Mouse (Mus musculus): ENCODE results near the gene Grk2. TPM values are rescaled to one million over a fixed set of nuclear protein-coding genes. Genes with fewer than 3 reads are reported as not detected.

Grk2 gene
- total and polyA plus RNA-seq, 2 experiments, result 11.3 to 30.3 TPM

DNA sequence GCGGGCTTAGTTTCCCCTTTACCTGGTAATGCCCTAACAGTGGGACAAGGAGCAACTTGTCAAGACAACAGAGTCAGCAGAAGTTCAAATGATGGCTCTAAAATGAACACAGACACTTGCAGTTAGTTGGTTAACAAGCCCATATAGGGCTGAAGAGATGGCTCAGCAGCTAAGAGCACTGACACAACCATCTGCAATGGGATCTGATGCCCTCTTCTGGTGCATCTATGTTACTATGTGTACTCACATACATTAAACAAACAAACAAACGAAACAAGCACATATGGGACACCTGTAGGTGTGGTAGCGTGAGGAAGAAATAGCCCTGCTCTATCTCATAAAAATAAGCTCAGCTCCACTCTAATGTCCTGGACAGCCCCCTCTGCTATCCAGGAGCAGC, 63.6 kb downstream of the Grk2 start:
- TF ChIP-seq CTCF (IDR thresholded peaks at IDR 0.05; ENCODE audit: low read depth, low read length), result no peak
- no peak for TF ChIP-seq POLR2A (IDR thresholded peaks at IDR 0.05; ENCODE audit: extremely low read depth, insufficient read depth, low read length)
- H3K27me3 ChIP-seq (ENCODE audit: control insufficient read depth, insufficient read depth, low read length), result no peaks in the 10 kb centered on the region
- H3K9ac ChIP-seq (ENCODE audit: low read depth, low read length), result no peak overlapping the region
- WGBS, result 85% methylated on average over 3 of the region's 3 CpGs
- H3K4me3 ChIP-seq (ENCODE audit: insufficient read depth, low read depth, low read length), result no peak overlapping the region
- no peaks in the 10 kb centered on the region for H3K79me2 ChIP-seq (ENCODE audit: control insufficient read depth, insufficient read depth, low read length)
- no peaks in the 10 kb centered on the region for H3K36me3 ChIP-seq (ENCODE audit: control insufficient read depth, insufficient read depth, low read length)
- H3K27ac ChIP-seq (replicated peaks; ENCODE audit: insufficient read depth, low read depth, low read length), result no peak overlapping the region
- H3K4me1 ChIP-seq (ENCODE audit: control insufficient read depth, insufficient read depth, low read length), result peaks cover 2% of the 10 kb centered on the region
- no peak for DNase-seq (ENCODE audit: extremely low read depth, low read depth, low spot score)

DNA sequence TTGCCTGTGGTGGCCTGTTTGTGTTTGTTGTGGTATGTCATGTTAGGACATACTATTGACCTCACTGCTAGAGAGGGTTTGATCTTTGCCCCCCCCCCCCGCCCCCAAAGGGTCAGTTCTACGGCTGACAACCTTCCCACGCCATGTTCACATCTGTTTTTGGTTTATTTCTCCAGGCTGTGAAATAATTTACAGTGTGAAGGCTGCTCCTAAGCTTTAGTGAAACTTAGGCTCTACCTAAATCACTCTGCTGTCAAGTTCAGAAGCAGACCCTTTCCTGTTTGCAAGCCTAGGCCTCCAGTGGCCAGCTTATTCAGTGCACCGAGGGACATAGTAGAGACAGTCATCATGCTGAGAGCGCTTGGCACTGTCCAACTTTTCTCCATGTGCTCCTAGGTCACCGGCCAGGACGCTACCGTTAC, 65.8 kb downstream of the Grk2 start:
- no peaks in the 10 kb centered on the region for H3K79me2 ChIP-seq (ENCODE audit: control insufficient read depth, insufficient read depth, low read length)
- WGBS, result 24% methylated on average over 8 of the region's 8 CpGs
- H3K27ac ChIP-seq (replicated peaks; ENCODE audit: insufficient read depth, low read depth, low read length), result no peak overlapping the region

More for the DNA sequence above, 65.8 kb downstream of the Grk2 start:
- Histone ChIP-seq H3K9ac (ENCODE audit: low read depth, low read length) (no peak overlapping the region), H3K4me1 (ENCODE audit: control insufficient read depth, insufficient read depth, low read length) (peaks cover 2% of the 10 kb centered on the region), H3K36me3 (ENCODE audit: control insufficient read depth, insufficient read depth, low read length) (no peaks in the 10 kb centered on the region), H3K4me3 (ENCODE audit: insufficient read depth, low read depth, low read length) (no peak overlapping the region), H3K27me3 (ENCODE audit: control insufficient read depth, insufficient read depth, low read length) (no peaks in the 10 kb centered on the region)
- TF ChIP-seq CTCF (IDR thresholded peaks at IDR 0.05; ENCODE audit: low read depth, low read length) (no peak), POLR2A (IDR thresholded peaks at IDR 0.05; ENCODE audit: extremely low read depth, insufficient read depth, low read length) (no peak)
- DNase-seq (ENCODE audit: extremely low read depth, low read depth, low spot score), result peak; percentile 30

Other genes starting within 250 kb of the Grk2 start
- gene Gstp3, start 246.7 kb downstream of the Grk2 start, total RNA-seq (2014; rRNA removed), result 21.5 and 28.1 TPM in 2 replicates
- 54.3 and 66.1 TPM in 2 replicates for gene Gstp3, start 246.7 kb downstream of the Grk2 start, polyA plus RNA-seq (2012; rRNA removed)
- gene Cabp2, start 224.6 kb downstream of the Grk2 start, total RNA-seq (2014; rRNA removed), result 0.13 and 0.37 TPM in 2 replicates
- 0.27 and 0.70 TPM in 2 replicates for gene Cabp2, start 224.6 kb downstream of the Grk2 start, polyA plus RNA-seq (2012; rRNA removed)
- gene Cdk2ap2, start 209.0 kb downstream of the Grk2 start, total RNA-seq (2014; rRNA removed), result 33.9 and 44.0 TPM in 2 replicates
- gene Cdk2ap2, start 209.0 kb downstream of the Grk2 start, polyA plus RNA-seq (2012; rRNA removed), result 185 and 198 TPM in 2 replicates
- 1.7 and 4.9 TPM in 2 replicates for gene Pitpnm1, start 206.2 kb downstream of the Grk2 start, total RNA-seq (2014; rRNA removed)
- gene Pitpnm1, start 206.2 kb downstream of the Grk2 start, polyA plus RNA-seq (2012; rRNA removed), result 8.1 and 14.2 TPM in 2 replicates
- 16.5 and 20.1 TPM in 2 replicates for gene Aip, start 180.4 kb downstream of the Grk2 start, total RNA-seq (2014; rRNA removed)
- 30.0 and 33.5 TPM in 2 replicates for gene Aip, start 180.4 kb downstream of the Grk2 start, polyA plus RNA-seq (2012; rRNA removed)
- gene Gpr152, start 166.4 kb downstream of the Grk2 start, total RNA-seq (2014; rRNA removed), result not detected in 2 replicates
- 0.02 TPM in 2 replicates for gene Gpr152, start 166.4 kb downstream of the Grk2 start, polyA plus RNA-seq (2012; rRNA removed)
- 0.37 TPM in 1 of 2 replicates, not detected in the other for gene Cabp4, start 162.2 kb downstream of the Grk2 start, total RNA-seq (2014; rRNA removed)
- gene Cabp4, start 162.2 kb downstream of the Grk2 start, polyA plus RNA-seq (2012; rRNA removed), result not detected in 2 replicates
- 66.1 and 72.6 TPM in 2 replicates for gene Coro1b, start 157.6 kb downstream of the Grk2 start, total RNA-seq (2014; rRNA removed)
- 109 and 114 TPM in 2 replicates for gene Coro1b, start 157.6 kb downstream of the Grk2 start, polyA plus RNA-seq (2012; rRNA removed)
- 1.7 and 4.1 TPM in 2 replicates for gene Ptprcap, start 152.6 kb downstream of the Grk2 start, total RNA-seq (2014; rRNA removed)
- gene Ptprcap, start 152.6 kb downstream of the Grk2 start, polyA plus RNA-seq (2012; rRNA removed), result 6.9 and 8.2 TPM in 2 replicates
- gene Rps6kb2, start 142.9 kb downstream of the Grk2 start, total RNA-seq (2014; rRNA removed), result 7.2 and 7.4 TPM in 2 replicates
- gene Rps6kb2, start 142.9 kb downstream of the Grk2 start, polyA plus RNA-seq (2012; rRNA removed), result 28.3 and 31.6 TPM in 2 replicates
- 0.40 and 0.65 TPM in 2 replicates for gene Carns1, start 130.7 kb downstream of the Grk2 start, total RNA-seq (2014; rRNA removed)
- 1.8 and 1.9 TPM in 2 replicates for gene Carns1, start 130.7 kb downstream of the Grk2 start, polyA plus RNA-seq (2012; rRNA removed)
- 0.46 and 1.4 TPM in 2 replicates for gene Tbc1d10c, start 114.9 kb downstream of the Grk2 start, total RNA-seq (2014; rRNA removed)
- gene Tbc1d10c, start 114.9 kb downstream of the Grk2 start, polyA plus RNA-seq (2012; rRNA removed), result 1.7 and 2.2 TPM in 2 replicates
- gene Ppp1ca, start 114.2 kb downstream of the Grk2 start, total RNA-seq (2014; rRNA removed), result 170 TPM in 2 replicates
- gene Ppp1ca, start 114.2 kb downstream of the Grk2 start, polyA plus RNA-seq (2012; rRNA removed), result 399 and 571 TPM in 2 replicates
- gene Rad9a, start 104.6 kb downstream of the Grk2 start, total RNA-seq (2014; rRNA removed), result 0.74 and 1.3 TPM in 2 replicates
- 7.0 and 7.5 TPM in 2 replicates for gene Rad9a, start 104.6 kb downstream of the Grk2 start, polyA plus RNA-seq (2012; rRNA removed)
- gene Clcf1, start 92.0 kb downstream of the Grk2 start, total RNA-seq (2014; rRNA removed), result 0.27 and 0.28 TPM in 2 replicates
- gene Clcf1, start 92.0 kb downstream of the Grk2 start, polyA plus RNA-seq (2012; rRNA removed), result 0.87 and 3.8 TPM in 2 replicates
- gene AC109138.7, start 91.9 kb downstream of the Grk2 start, total RNA-seq (2014; rRNA removed), result not detected in 2 replicates
- gene AC109138.7, start 91.9 kb downstream of the Grk2 start, polyA plus RNA-seq (2012; rRNA removed), result not detected in 2 replicates
- gene Pold4, start 74.3 kb downstream of the Grk2 start, total RNA-seq (2014; rRNA removed), result 27.2 and 27.3 TPM in 2 replicates
- gene Pold4, start 74.3 kb downstream of the Grk2 start, polyA plus RNA-seq (2012; rRNA removed), result 60.4 and 63.8 TPM in 2 replicates
- 11.5 and 12.1 TPM in 2 replicates for gene Ssh3, start 37.0 kb downstream of the Grk2 start, total RNA-seq (2014; rRNA removed)
- 15.3 and 29.2 TPM in 2 replicates for gene Ssh3, start 37.0 kb downstream of the Grk2 start, polyA plus RNA-seq (2012; rRNA removed)
- gene Ankrd13d, start 23.1 kb downstream of the Grk2 start, total RNA-seq (2014; rRNA removed), result 0.40 and 0.46 TPM in 2 replicates
- 0.27 and 0.60 TPM in 2 replicates for gene Ankrd13d, start 23.1 kb downstream of the Grk2 start, polyA plus RNA-seq (2012; rRNA removed)
- gene Kdm2a, start 92.1 kb upstream of the Grk2 start, total RNA-seq (2014; rRNA removed), result 29.6 and 32.7 TPM in 2 replicates
- 39.5 and 52.6 TPM in 2 replicates for gene Kdm2a, start 92.1 kb upstream of the Grk2 start, polyA plus RNA-seq (2012; rRNA removed)
- gene Rhod, start 133.2 kb upstream of the Grk2 start, total RNA-seq (2014; rRNA removed), result 23.9 and 33.7 TPM in 2 replicates
- gene Rhod, start 133.2 kb upstream of the Grk2 start, polyA plus RNA-seq (2012; rRNA removed), result 34.9 and 39.6 TPM in 2 replicates
- 0.27 and 0.28 TPM in 2 replicates for gene Syt12, start 171.2 kb upstream of the Grk2 start, total RNA-seq (2014; rRNA removed)
- gene Syt12, start 171.2 kb upstream of the Grk2 start, polyA plus RNA-seq (2012; rRNA removed), result 0.47 and 0.91 TPM in 2 replicates
- gene 2010003K11Rik, start 192.4 kb upstream of the Grk2 start, total RNA-seq (2014; rRNA removed), result 6.3 and 6.6 TPM in 2 replicates
- 5.4 and 7.5 TPM in 2 replicates for gene 2010003K11Rik, start 192.4 kb upstream of the Grk2 start, polyA plus RNA-seq (2012; rRNA removed)
- gene Pcx, start 204.2 kb upstream of the Grk2 start, total RNA-seq (2014; rRNA removed), result 266 and 269 TPM in 2 replicates
- 237 and 274 TPM in 2 replicates for gene Pcx, start 204.2 kb upstream of the Grk2 start, polyA plus RNA-seq (2012; rRNA removed)

All from liver, adult 2 months (tissue).